Mouse (Mus musculus): ENCODE measurements around the gene Tldc2. TPM values are rescaled to one million over a fixed set of nuclear protein-coding genes. Genes with fewer than 3 reads are reported as not detected.

Tldc2 gene
- polyA plus RNA-seq, 1 experiment from 2014 or later = not detected

DNA sequence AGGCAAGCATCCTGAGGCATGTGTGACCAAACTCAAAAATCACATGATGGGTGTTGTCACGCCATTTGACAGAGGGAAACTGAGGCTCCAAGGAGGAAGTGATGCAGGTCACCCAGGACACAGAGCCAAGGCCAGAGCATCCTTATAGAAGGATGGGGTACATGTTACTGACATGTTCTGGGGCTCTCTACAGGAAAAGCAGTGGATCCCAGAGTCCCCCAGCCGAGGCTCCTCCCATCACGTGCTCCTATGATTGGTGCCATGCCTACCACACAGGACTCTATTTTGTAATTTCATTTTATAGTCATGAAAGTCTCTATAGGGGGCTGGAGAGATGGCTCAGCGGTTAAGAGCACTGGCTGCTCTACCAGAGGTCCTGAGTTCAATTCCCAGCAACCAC, 29.1 kb upstream of the Tldc2 start:
- no peak for DNase-seq (ENCODE audit: low spot score, missing footprints)
- Histone ChIP-seq H3K4me2 (no peak overlapping the region), H3K4me3 (ENCODE audit: low read depth, low read length) (no peak overlapping the region)

DNA sequence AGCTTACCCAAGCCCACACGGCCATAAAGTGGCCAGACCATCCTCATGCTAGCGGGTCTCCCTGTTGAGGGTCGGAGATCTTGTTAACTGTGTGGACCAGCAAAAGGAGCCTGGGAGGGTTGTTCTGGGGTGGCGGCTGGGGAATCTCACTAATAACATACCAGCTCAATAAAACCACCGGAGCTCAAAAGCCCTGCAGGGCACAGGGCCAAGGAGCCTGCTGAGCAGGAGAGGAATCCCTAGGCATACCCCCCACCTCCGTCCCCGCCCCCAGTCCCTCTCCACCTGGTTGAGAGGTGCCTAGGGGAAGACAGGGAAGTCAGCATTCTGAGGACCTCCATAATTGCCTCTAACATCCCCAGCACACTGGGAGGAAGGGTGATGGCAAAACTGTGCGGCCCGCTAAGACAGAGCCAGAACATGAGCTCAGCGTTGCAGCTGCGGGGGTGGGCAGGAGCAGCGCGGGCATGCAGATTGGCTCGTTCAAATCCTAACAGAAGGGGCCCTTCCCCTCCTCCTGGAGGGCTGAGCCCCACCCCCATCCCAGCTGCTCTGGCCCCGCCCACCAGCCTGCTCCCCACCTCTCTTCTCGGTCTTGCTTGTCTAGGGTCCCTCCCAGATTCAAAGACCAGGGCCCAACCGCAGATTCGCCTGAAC, 28.4 kb upstream of the Tldc2 start:
- peak overlapping the region; percentile 51 for H3K9ac ChIP-seq (ENCODE audit: low read length)
- H3K4me3 ChIP-seq (ENCODE audit: low read depth, low read length) = no peak overlapping the region; the same call in 1 of the 2 replicates
- peak overlapping the region; percentile 83 for H3K27ac ChIP-seq (ENCODE audit: low read depth, low read length)
- H3K27me3 ChIP-seq (ENCODE audit: control insufficient read depth, insufficient read depth, low read length) = no peaks in the 10 kb centered on the region
- 8% methylated on average over 18 of the region's 18 CpGs for WGBS
- ATAC-seq (ENCODE audit: low FRiP score) (peak; percentile 91), DNase-seq (ENCODE audit: low spot score, missing footprints) (peak; percentile 94)
- H3K36me3 ChIP-seq (ENCODE audit: control insufficient read depth, insufficient read depth, low read length) = peaks cover 8% of the 10 kb centered on the region; the same call in 1 of the 2 replicates
- no peaks in the 10 kb centered on the region for H3K9me3 ChIP-seq (ENCODE audit: control insufficient read depth, low read length)
- H3K4me1 ChIP-seq (ENCODE audit: control insufficient read depth, insufficient read depth, low read length) = peaks cover 15% of the 10 kb centered on the region
- H3K4me2 ChIP-seq = peak overlapping the region; percentile 32

More for the DNA sequence above, 29.1 kb upstream of the Tldc2 start:
- H3K4me1 ChIP-seq (ENCODE audit: control insufficient read depth, insufficient read depth, low read length) = peaks cover 15% of the 10 kb centered on the region
- peak overlapping the region; percentile 83; the same call in 1 of the 2 replicates for H3K27ac ChIP-seq (ENCODE audit: low read depth, low read length)
- 82% methylated on average over 4 of the region's 4 CpGs for WGBS
- H3K9me3 ChIP-seq (ENCODE audit: control insufficient read depth, low read length) = no peaks in the 10 kb centered on the region
- no peaks in the 10 kb centered on the region for H3K27me3 ChIP-seq (ENCODE audit: control insufficient read depth, insufficient read depth, low read length)
- ATAC-seq (ENCODE audit: low FRiP score) = no peak
- no peak overlapping the region; the same call in 1 of the 2 replicates for H3K9ac ChIP-seq (ENCODE audit: low read length)
- H3K36me3 ChIP-seq (ENCODE audit: control insufficient read depth, insufficient read depth, low read length) = peaks cover 14% of the 10 kb centered on the region; the same call in 1 of the 2 replicates

DNA sequence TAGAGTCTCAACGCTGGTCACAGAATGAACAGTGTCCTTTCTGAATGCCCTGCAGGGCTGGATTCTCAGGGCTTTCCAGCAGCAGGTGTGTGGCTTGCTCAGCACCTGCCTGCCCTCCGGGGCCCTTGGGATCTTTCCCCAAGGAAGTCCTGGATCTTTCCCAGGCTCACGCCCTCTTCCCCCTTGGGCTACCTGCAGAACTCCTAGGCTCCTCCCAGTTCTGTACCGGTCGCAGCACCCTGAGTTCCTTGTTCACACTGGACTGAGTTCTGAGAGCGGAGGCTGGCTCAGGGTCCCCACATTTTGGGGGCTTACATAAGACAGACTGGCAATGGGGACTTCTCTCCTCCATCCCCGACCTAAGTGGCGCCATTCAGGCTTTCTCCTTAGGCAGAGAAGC, 27.7 kb upstream of the Tldc2 start:
- no peaks in the 10 kb centered on the region for H3K27me3 ChIP-seq (ENCODE audit: control insufficient read depth, insufficient read depth, low read length)
- no peak for ATAC-seq (ENCODE audit: low FRiP score)
- DNase-seq (ENCODE audit: low spot score, missing footprints) = peak; percentile 90
- H3K9ac ChIP-seq (ENCODE audit: low read length) = peak overlapping the region; percentile 46
- no peaks in the 10 kb centered on the region for H3K9me3 ChIP-seq (ENCODE audit: control insufficient read depth, low read length)
- WGBS = 55% methylated on average over 8 of the region's 8 CpGs
- 0 out of 2 replicates have a peak, but pooled peaks cover 7% of the 10 kb centered on the region for H3K36me3 ChIP-seq (ENCODE audit: control insufficient read depth, insufficient read depth, low read length)
- H3K27ac ChIP-seq (ENCODE audit: low read depth, low read length) = peak overlapping the region; percentile 83
- H3K4me1 ChIP-seq (ENCODE audit: control insufficient read depth, insufficient read depth, low read length) = peaks cover 15% of the 10 kb centered on the region
- no peak overlapping the region for H3K4me3 ChIP-seq (ENCODE audit: low read depth, low read length)
- peak overlapping the region; percentile 32; the same call in 1 of the 2 replicates for H3K4me2 ChIP-seq

DNA sequence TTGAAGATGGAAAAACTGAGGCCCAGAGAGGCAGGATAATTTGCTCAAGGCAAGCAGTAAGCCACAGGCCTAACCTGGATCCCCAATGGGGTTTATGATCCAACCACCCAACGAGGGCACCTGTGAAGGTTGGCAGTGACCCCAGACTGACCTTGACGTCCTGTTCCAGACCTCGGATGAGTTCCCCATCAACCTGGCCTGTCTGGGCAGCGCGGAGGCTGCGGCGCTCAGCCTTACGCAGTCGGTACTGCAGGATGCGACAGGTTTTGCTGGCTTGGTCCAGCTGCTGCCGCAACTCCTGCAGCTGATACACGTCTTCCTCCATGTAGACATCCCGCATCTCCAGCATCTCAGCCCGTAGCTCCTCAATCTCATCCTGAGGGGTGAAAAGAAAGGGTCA, 26.8 kb upstream of the Tldc2 start:
- no peak for DNase-seq (ENCODE audit: low spot score, missing footprints)
- no peaks in the 10 kb centered on the region for H3K27me3 ChIP-seq (ENCODE audit: control insufficient read depth, insufficient read depth, low read length)
- H3K27ac ChIP-seq (ENCODE audit: low read depth, low read length) = no peak overlapping the region
- H3K4me3 ChIP-seq (ENCODE audit: low read depth, low read length) = no peak overlapping the region
- 0 out of 2 replicates have a peak, but pooled peaks cover 4% of the 10 kb centered on the region for H3K36me3 ChIP-seq (ENCODE audit: control insufficient read depth, insufficient read depth, low read length)
- no peak for ATAC-seq (ENCODE audit: low FRiP score)
- H3K4me2 ChIP-seq = no peak overlapping the region
- H3K9ac ChIP-seq (ENCODE audit: low read length) = no peak overlapping the region
- WGBS = 94% methylated on average over 14 of the region's 14 CpGs
- no peaks in the 10 kb centered on the region for H3K9me3 ChIP-seq (ENCODE audit: control insufficient read depth, low read length)
- H3K4me1 ChIP-seq (ENCODE audit: control insufficient read depth, insufficient read depth, low read length) = peaks cover 15% of the 10 kb centered on the region

DNA sequence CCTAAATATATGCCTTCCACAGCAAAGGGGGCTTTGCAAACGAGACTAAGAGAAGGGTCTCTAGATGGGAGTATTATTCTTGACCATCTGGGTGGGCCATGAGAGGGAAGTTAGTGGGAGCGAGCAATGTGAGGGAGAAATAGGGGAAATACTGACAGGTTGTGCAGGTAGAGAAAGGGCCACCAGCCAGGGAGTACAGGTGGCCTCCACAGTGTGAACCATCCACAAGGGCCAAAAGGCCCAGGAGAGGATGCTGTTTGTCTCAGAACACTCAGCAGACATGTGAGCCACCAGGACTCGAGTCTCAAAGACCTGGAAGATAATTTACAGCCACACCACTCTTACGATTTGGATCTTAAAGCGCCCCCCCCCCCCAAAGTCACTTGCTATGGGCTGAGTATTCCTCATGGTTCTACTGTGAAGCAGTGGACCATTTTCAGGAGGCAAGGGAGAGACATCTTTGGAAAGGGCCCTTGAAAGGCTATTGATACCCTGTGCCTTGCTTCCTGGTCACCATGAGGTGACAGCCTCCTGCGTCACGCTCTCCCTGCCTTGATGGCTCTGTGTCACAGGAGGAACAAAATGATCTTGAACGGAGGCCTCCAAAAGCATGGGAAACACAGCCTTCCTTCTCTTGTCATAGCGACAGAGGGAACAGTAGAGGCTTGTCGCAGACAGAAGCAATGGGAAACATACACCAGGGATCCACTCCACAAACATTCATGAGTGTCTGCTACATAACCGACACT, 26.1 kb upstream of the Tldc2 start:
- H3K9me3 ChIP-seq (ENCODE audit: control insufficient read depth, low read length) = no peaks in the 10 kb centered on the region
- H3K27me3 ChIP-seq (ENCODE audit: control insufficient read depth, insufficient read depth, low read length) = no peaks in the 10 kb centered on the region
- no peak overlapping the region for H3K4me2 ChIP-seq
- H3K9ac ChIP-seq (ENCODE audit: low read length) = no peak overlapping the region
- H3K4me1 ChIP-seq (ENCODE audit: control insufficient read depth, insufficient read depth, low read length) = peaks cover 18% of the 10 kb centered on the region
- ATAC-seq (ENCODE audit: low FRiP score) (no peak), DNase-seq (ENCODE audit: low spot score, missing footprints) (no peak)
- 0 out of 2 replicates have a peak, but pooled peaks cover 3% of the 10 kb centered on the region for H3K36me3 ChIP-seq (ENCODE audit: control insufficient read depth, insufficient read depth, low read length)
- H3K27ac ChIP-seq (ENCODE audit: low read depth, low read length) = no peak overlapping the region
- 93% methylated on average over 11 of the region's 11 CpGs for WGBS
- H3K4me3 ChIP-seq (ENCODE audit: low read depth, low read length) = no peak overlapping the region

DNA sequence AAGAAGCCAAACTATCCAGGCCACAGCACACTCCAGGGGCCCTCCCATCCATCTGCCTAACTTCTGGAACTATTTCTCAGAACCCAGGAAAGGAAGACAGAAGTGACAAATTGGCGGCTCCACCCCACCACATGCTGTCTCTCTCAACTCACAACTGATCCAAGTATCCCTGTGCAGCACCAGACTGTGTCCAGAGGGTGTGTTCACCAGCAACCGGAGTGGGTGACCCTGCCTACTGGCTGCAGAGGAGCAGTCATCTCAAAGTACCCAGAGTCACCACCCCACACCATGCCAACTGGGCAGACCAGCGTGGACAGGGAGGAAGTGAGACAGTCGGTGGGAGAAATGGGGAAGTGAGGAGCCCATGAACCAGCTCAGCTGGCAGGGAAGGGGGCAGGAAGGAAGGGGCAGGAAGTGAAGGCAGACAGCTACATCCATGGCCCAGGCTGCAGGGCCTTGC, 23.6 kb upstream of the Tldc2 start:
- Histone ChIP-seq H3K9ac (ENCODE audit: low read length) (no peak overlapping the region), H3K4me1 (ENCODE audit: control insufficient read depth, insufficient read depth, low read length) (peaks cover 19% of the 10 kb centered on the region), H3K9me3 (ENCODE audit: control insufficient read depth, low read length) (no peaks in the 10 kb centered on the region), H3K4me3 (ENCODE audit: low read depth, low read length) (no peak overlapping the region), H3K36me3 (ENCODE audit: control insufficient read depth, insufficient read depth, low read length) (0 out of 2 replicates have a peak, but pooled peaks cover 3% of the 10 kb centered on the region), H3K27ac (ENCODE audit: low read depth, low read length) (no peak overlapping the region), H3K4me2 (no peak overlapping the region), H3K27me3 (ENCODE audit: control insufficient read depth, insufficient read depth, low read length) (no peaks in the 10 kb centered on the region)
- DNase-seq (ENCODE audit: low spot score, missing footprints) = no peak
- 78% methylated on average over 4 of the region's 4 CpGs for WGBS
- ATAC-seq (ENCODE audit: low FRiP score) = no peak

DNA sequence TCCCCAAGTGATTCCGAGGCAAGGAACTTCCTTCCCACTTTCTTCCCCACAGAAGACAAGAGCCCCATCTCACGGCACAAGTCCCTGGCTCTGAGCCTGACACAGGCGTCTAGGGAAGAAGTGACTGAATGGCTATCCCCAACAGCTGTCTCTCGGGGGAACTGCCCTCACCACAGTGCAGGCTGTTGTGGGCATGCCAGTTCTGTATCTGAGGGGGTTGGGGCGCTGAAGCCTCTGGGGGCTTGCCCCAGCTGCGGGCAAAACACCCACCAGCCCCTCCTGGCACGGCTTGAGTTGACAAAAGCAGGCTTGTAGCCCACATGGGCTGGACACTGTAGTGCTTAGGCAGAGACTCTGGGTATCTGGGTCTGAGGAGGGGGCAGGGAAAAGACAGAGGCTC, 22.7 kb upstream of the Tldc2 start:
- Histone ChIP-seq H3K4me2 (no peak overlapping the region), H3K27ac (ENCODE audit: low read depth, low read length) (no peak overlapping the region), H3K9ac (ENCODE audit: low read length) (no peak overlapping the region), H3K27me3 (ENCODE audit: control insufficient read depth, insufficient read depth, low read length) (no peaks in the 10 kb centered on the region), H3K9me3 (ENCODE audit: control insufficient read depth, low read length) (no peaks in the 10 kb centered on the region), H3K4me1 (ENCODE audit: control insufficient read depth, insufficient read depth, low read length) (peaks cover 16% of the 10 kb centered on the region), H3K36me3 (ENCODE audit: control insufficient read depth, insufficient read depth, low read length) (0 out of 2 replicates have a peak, but pooled peaks cover 3% of the 10 kb centered on the region), H3K4me3 (ENCODE audit: low read depth, low read length) (no peak overlapping the region)
- DNase-seq (ENCODE audit: low spot score, missing footprints) (no peak), ATAC-seq (ENCODE audit: low FRiP score) (no peak)
- WGBS = 78% methylated on average over 7 of the region's 7 CpGs

DNA sequence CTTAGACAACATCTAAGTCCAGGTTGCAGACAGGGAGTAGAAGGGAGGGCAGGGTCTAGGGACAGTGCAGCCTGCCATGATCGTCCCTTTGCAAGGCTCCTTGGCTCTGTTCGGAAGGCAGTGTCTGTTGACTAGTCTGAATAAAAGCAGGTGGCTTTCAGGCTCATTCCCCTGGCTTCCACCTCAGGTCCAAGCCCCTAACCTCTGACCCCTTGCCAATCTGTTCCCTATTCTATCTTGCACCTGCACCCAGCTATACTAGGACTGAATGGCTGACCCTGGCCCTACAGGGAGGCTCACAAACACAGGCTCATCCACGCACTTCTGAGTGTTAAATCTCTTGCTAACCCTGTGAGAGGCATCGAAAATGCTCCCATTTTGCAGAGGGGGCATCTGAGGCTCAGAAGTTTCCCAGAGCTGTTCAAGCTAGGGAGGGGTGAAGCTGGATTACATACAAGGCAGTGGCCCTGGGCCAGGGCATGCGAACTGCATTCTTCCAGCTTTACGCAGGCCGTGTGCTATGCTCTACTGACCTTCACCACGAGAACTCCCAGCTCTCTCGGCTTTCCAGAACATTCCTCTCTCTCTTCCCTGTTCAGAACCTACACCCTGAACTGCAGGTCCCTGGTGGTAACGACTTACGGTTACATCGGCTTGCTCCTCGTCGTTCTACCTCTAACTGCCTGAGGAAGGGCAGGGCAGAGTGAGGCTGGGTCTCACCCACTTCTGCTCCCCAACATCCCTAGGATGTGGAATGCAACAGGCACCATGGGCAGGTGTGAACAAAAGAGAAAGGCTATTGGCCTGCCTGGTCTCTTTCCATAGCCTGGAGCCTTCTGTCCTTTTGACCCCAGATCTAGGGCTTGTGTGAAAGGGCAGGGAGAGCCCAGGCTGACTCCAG, 21.6 kb upstream of the Tldc2 start:
- Histone ChIP-seq H3K9ac (ENCODE audit: low read length) (no peak overlapping the region), H3K4me1 (ENCODE audit: control insufficient read depth, insufficient read depth, low read length) (peaks cover 25% of the 10 kb centered on the region), H3K4me3 (ENCODE audit: low read depth, low read length) (no peak overlapping the region), H3K27ac (ENCODE audit: low read depth, low read length) (no peak overlapping the region), H3K36me3 (ENCODE audit: control insufficient read depth, insufficient read depth, low read length) (no peaks in the 10 kb centered on the region), H3K4me2 (no peak overlapping the region), H3K27me3 (ENCODE audit: control insufficient read depth, insufficient read depth, low read length) (no peaks in the 10 kb centered on the region), H3K9me3 (ENCODE audit: control insufficient read depth, low read length) (no peaks in the 10 kb centered on the region)
- ATAC-seq (ENCODE audit: low FRiP score) = no peak
- no peak for DNase-seq (ENCODE audit: low spot score, missing footprints)
- WGBS = 83% methylated on average over 14 of the region's 14 CpGs

Measured in midbrain, embryonic 11.5 days (tissue).